Mouse (Mus musculus): ENCODE results near the gene Ccndbp1.
"Not testable (repeated sequence)": the region's sequence is repeated elsewhere in the genome, so short reads cannot be mapped to it uniquely, and the experiment has no call there.

Ccndbp1 gene

DNA sequence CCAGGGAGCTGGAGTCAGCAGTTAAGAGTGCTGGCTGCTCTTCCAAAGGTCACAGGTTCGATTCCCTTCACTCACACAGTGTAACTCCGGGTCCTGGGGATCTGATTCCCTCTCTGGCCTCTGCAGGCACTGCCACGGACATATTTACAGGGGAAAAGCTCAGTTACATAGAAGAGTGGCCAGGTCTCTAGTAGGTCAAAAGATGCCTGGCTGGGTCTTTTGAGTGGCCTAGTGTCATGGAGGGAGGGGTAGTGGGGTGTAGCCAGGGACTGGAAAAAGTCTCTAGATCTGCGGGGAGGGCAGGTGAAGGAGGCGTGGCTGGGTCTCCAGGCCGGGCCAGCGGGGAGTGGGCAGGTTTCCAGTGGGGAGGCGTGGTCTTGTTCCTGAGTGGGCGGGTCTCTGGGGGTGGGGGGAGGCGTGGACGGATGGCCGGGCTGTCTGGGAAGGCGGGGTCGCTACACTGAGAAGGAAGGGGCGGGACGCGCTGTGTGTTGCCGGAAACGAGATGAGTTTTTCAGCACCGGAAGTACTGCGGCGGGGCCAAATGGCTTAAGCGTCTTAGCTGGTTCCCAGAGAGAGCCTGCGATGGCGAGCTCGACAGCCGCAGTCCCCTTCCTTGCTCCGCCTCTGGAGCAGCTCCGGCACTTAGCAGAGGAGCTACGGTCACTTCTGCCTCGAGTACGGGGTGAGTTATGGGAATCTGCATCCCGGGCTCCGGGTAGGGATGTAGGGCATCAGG lies at the start of gene Ccndbp1:
Gene Ccndbp1, plus strand, starts transcription at position 479 of the 739 bp plus-strand sequence.
- DNase-seq (ENCODE audit: low spot score in 2 of 2): peak; percentile 89 to 92

GRCm38 (mm10) chr2:120959363-120959762 lies 48.8 kb upstream of the Ccndbp1 start:
- no peak for DNase-seq (ENCODE audit: low spot score in 2 of 2)

GRCm38 (mm10) chr2:120959827-120960226 lies 48.4 kb upstream of the Ccndbp1 start:
- no peak for DNase-seq (ENCODE audit: low spot score in 2 of 2)

DNA sequence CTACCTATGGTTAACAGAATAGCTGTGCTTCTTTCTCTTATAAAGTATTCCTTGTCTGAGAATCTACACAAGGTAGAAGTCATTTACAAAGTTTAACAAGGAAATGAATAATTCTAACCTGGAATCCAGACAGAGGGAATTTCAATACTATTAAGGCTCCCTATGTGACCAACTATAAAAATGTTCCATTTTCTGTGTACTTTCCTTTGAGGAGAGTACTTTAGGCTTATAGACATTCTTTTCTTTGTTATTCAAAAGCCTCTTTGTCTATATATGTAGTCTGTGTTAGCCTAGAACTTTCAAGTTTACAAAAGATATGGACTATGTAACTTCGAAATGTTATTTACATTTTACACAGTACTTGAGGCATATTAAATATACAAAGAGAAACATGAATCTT lies 47.9 kb upstream of the Ccndbp1 start:
- DNase-seq (ENCODE audit: low spot score in 2 of 2): no peak

GRCm38 (mm10) chr2:120963110-120963509 lies 45.1 kb upstream of the Ccndbp1 start:
- DNase-seq (ENCODE audit: low spot score in 2 of 2): no peak

- DNase-seq (ENCODE audit: low spot score in 2 of 2): no peak
Measured at GRCm38 (mm10) chr2:120965486-120965885, 42.7 kb upstream of the Ccndbp1 start.

DNA sequence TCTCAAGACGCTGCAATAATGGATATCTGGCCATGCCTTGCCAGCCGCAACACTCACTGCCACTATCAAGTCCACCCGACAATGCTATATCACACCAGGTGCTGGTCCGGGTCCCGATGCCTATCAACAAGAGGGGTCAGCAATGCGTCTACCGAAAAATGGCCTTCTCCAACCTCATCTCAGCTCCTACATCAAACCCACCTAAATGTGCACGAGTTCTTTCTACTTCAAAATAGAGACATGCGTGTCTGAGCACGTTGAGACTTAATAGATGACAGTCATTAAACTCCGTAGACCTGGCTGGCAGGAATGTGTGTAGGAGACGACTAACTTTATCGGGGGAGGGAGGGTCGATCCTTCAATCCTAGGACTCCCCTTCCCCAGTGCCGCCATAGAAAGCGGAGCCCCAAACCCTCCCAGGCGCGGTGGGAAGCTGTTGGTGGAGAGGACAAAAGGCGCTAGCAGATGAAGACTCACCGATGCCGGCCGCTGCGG lies 38.1 kb upstream of the Ccndbp1 start:
- peak in 1 of 2 experiments; percentile 7 for DNase-seq (ENCODE audit: low spot score in 2 of 2)

DNA sequence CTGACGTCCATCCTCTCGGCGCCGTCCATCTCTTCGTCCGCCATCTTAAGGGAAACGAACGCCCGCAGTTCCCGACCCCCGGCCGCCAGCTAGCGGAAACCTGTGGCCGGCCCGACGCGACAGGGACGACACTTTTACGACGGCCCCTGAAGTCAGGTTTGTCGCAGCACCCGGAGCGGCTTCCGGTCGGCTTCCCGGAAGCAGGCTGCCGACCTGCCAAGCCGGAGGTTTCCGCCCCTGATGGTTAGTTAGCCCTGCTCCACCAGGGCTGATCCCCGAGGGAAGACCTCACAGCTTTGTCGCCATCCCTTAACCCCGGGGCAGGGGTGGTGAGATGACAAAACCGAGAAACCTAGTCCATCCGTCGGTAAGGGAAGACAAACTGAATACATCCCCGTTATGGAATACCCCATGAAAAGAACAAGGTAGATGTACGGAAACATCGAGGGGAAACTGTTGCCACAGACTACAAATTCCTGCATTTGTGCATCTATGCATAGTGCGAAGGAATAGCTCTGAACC lies 37.6 kb upstream of the Ccndbp1 start, which contains the start of gene Ubr1:
Gene Ubr1, minus strand, starts transcription at position 157 of the 522 bp plus-strand sequence.
- peak; percentile 89 to 92 for DNase-seq (ENCODE audit: low spot score in 2 of 2)

DNA sequence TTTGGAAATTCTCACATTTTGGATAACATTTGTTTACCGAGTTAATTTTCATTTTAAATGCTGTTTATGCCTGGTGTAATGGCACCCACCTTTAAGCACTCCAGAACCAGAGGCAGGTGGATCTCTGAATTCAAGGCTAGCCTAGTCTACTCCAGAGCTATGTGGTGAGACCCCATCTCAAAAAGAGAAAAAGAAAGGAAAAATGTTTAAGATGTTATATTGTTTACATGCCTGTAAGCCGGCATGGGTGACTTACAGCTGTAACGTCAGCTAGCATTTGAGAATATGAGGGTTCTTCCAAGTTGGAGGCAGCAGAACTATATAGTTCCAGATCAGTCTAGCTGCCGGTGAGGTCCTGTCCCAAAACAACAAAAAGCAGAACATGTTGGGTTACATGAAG lies 36.4 kb upstream of the Ccndbp1 start:
- DNase-seq (ENCODE audit: low spot score in 2 of 2): no peak

- not testable (repeated sequence) for DNase-seq (ENCODE audit: low spot score in 2 of 2)
Measured at GRCm38 (mm10) chr2:120972257-120972656, 35.9 kb upstream of the Ccndbp1 start.

DNA sequence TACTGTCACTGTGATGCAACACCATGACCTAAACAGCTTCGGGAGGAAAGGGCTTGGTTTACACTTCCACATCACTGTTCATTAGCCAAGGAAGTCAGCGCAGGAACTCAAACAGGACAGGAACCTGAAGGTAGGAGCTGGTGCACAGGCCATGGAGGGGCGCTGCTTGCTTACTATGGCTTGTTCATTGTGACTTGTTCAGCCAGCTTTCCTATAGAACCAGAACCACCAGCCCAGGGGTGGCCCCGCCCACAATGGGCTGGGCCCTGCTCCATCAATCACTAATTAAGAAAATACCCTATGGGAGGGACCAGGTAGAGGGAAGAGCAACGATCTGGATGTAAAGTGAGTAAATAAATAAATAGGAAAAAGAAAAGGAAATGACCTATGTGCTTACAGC lies 35.2 kb upstream of the Ccndbp1 start:
- no peak for DNase-seq (ENCODE audit: low spot score in 2 of 2)

- no peak for DNase-seq (ENCODE audit: low spot score in 2 of 2)
Measured at GRCm38 (mm10) chr2:120976308-120976707, 31.9 kb upstream of the Ccndbp1 start.

- DNase-seq (ENCODE audit: low spot score in 2 of 2): peak; percentile 65 to 66
Measured at GRCm38 (mm10) chr2:120976990-120977925, 30.9 kb upstream of the Ccndbp1 start, which contains the start of gene Tmem62. Gene Tmem62, plus strand, starts transcription at chr2:120977017.

DNA sequence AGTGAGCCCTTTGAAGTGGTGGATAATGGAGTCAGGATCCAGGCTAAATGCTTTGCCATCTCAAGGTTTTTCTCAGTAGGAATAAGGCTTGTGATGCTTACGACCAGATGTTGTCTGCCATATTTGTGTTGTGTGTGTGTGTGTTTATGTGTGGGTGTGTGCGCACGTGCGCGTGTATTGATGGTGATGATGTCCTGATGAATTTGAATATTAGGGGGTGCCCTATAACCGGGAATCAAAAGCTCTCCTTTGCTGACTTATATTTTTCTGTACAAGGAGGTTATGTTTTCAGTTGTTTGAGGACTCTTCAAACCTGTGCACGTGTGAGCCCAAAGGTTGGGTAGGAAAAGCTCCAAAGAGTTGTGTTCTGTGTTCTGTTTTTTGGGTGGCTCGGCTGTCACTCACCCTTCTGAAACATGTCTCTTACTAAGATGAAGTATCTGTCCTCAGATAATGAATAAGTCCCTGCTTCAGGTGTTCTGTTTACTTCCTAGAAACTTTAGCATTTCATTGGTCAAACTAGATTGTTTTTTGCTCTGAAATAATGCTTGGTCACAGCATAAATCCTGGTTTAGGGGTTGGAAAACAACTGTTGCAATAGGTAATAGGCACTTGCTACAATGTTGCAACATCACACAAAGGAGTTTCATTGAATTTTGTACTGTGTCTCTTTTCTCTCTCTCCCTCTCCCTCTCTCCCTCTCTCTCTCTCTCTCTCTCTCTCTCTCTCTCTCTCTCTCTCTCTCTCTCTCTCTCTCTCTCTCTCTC lies 30.1 kb upstream of the Ccndbp1 start:
- no peak for DNase-seq (ENCODE audit: low spot score in 2 of 2)

DNA sequence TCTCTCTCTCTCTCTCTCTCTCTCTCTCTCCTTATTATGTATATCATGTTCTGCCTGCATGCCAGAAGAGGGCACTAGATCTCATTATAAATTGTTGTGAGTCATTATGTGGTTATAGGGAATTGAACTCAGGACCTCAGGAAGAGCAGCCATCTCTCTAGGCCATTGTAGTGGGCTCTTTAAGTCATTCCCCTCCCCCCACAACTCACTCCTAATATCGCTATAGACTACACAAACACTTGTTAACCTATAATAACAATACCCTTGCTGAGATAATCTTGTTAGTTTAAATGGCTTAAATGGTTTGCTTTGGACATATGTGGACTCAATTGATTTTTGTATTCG lies 29.5 kb upstream of the Ccndbp1 start:
- no peak for DNase-seq (ENCODE audit: low spot score in 2 of 2)

DNA sequence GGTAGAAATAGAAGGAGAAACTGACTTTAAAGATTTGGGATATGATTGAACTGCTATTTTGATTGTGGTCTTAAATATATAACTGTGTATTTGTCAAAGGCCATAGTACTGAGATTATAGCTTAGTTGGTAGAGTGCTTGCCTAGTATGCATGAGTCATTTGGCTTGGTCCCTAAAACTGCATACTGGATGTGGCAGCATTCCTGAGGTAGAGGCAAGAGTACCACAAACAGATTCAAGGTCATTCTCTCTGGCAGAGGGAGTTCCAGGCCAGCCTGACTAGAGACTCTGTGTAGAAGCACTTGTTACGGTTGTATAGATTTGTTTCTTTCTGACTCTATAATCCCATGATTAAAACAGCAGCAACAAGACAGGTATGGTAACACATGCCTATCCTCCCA lies 28.4 kb upstream of the Ccndbp1 start:
- DNase-seq (ENCODE audit: low spot score in 2 of 2): no peak

DNA sequence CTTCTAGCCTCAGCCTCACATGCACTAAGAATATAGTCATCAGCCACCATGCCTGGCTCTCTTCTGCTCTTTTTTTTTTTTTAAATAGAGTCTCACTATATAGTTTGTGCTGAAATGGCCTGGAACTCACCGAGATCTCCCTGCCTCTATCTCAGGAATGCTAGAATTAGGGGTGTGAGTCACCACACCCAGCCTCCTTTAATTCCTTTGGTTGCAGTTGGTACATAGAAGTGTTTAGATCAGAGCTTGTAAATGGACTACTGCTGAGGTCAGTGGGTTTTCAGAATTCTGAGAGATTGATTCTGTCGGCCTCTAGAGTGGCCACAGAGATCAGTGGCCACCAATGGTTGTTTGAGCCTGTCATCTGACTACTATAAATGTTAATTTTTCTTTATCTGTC lies 27.3 kb upstream of the Ccndbp1 start:
- DNase-seq (ENCODE audit: low spot score in 2 of 2): no peak

DNA sequence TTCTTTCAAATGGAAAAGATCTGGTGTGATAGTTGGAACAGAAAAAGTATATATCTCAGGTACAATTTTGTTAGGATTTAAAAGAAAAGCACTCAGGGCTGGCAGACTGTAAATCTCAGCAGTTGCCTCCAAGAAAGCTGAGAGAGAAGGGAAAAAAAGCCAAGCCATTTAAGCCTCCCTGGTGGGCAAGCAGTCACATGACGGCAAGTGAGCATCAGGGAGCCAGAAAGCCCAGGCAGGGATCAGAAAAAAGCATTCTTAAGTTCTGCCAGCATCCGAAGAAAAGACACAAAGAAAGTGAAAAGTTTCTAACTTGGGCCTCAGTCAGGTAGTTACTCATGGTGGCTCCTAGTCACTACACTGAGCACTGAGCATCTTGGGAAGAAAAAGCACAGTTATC lies 24.6 kb upstream of the Ccndbp1 start:
- DNase-seq (ENCODE audit: low spot score in 2 of 2): no peak

DNA sequence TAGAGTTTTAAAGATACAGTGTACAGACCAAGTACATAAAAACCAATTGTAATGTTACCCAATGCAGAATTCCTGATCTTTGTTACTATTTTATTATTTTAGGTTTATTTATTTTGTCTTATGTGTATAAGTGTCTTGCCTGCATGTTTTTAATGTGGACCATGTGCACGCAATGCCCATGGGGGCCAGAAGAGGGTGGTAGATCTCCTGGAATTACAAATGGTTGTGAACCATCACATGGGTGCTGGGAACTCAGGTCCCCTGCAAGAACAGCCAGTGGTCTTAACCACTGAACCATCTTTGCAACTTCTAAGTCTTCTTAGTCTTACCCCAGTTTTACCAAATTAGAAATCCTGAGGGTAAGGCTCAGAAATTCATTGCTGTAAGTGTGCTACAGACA lies 23.0 kb upstream of the Ccndbp1 start:
- DNase-seq (ENCODE audit: low spot score in 2 of 2): no peak

DNA sequence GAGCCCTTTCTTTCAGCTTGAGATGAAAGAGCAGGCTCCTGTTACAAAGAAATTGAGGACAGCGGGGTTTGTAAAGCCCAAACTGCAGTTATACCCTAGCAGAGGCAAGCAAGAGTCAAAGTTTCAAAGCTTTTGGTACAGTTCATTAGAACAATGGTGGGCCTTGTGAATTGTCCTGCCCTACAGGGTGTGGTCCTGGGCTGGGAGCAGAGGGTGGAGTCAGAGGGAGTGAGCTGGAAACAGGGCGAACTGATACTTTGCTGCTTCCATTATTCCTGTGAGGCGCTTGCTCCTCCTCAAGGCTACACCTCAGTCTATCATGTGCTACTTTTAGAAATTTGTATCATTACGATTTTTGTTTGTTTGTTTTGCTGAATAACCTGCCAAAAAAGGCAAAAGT lies 17.0 kb upstream of the Ccndbp1 start:
- no peak for DNase-seq (ENCODE audit: low spot score in 2 of 2)

DNA sequence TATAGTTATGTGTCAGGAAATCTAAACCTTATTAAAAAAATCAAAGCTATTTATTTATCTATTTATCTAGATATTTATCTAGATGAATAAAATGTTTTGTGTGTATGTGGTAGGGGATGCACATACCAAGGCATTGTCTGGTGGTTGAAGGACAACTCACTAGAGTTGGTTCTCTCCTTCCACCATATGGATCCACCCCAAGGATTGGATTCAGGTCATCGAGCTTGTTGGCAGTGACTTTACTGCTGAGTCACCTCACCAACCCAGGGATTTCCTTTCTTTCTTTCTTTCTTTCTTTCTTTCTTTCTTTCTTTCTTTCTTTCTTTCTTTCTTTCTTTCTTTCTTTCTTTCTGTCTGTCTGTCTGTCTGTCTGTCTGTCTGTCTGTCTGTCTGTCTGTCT lies 11.6 kb upstream of the Ccndbp1 start:
- DNase-seq (ENCODE audit: low spot score in 2 of 2): not testable (repeated sequence)

DNA sequence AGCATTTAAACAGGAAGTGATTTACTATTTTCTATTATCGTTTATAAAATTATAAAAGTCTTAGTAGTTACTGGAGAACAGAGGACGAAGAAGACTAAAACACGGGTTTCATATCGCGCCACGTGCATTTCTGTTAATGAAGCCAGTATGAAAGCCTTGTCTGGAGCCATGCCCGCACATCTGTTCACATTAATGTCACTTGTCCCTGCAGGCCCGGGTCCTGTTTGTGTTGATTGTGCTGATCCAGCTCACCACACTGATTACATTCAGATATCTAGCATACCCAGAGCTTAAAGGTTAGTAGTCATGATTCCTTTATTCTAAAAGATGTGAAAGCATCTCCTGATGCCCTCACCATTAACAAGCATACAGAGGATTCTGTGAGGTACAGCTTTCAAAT lies 9.3 kb upstream of the Ccndbp1 start:
- DNase-seq (ENCODE audit: low spot score in 2 of 2): no peak

Measured in heart, adult 9 months (tissue).